Mouse (Mus musculus) neural tube, embryonic 10.5 days (tissue): Measurements from ENCODE around the gene Tmem192.
"Not testable (repeated sequence)": the region's sequence is repeated elsewhere in the genome, so short reads cannot be mapped to it uniquely, and the experiment has no call there.

Experiments used
- DNase-seq: peaks from one replicate; pipeline ENCODE4 v3.0.0-alpha.2; 2017; ENCODE audit warnings: low spot score; ENCODE audit errors: extremely low spot score

The Tmem192 gene

DNA sequence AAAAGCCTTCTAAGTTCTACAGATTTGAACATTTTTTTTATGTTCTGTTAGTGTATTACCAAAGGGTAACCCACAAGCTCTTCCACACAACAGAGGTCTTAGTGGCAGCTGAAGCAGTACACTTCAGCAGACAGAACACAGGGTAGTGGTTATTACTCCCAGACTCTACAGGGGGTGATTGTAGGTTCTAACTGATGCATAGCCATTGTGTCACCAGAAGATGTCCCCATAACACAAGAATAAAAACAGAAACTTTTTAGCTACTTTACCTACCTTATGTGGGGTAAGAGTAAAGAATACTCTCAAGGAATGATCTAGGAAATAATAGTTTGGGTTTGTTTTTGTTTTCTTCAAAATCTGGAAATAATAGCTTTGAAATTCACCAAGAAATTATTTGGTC is 15.9 kb downstream of the Tmem192 start:
- DNase-seq = no peak

DNA sequence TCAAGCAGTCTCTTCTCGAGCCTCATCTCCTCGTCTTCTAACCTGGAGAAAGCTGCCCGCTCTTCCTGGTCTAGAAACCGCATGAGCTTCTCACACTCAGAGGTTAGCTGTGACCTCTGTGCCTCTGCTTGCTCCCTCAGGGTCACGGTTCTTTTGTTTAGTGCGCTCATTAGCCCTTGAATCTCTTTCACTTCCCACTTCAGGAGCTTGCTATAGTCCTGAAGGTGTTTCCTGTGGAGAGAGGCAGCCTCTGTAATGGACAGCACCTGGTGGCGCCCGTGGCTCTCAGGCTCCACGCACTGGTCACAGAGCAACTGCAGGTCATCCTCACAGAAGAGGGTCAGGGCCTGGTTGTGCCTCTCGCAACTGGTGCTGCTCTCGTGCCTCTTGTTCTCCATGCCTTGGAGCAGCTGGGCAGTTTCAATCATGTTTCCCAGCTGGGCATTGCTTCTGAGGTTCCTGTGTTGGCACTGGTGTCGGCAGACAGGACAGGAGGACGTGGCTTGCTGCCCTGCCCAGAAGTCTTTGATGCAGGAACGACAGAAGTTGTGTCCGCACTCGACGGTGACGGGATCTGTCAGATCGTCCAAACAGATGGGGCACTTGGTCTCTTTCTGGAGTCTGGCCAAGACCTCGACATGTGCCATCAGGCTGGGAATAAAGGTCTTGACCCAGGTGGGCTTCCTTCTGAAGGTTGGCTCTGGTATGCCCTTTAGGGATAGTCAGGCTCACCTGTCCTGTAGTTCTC is 36.3 kb downstream of the Tmem192 start:
- DNase-seq = no peak

DNA sequence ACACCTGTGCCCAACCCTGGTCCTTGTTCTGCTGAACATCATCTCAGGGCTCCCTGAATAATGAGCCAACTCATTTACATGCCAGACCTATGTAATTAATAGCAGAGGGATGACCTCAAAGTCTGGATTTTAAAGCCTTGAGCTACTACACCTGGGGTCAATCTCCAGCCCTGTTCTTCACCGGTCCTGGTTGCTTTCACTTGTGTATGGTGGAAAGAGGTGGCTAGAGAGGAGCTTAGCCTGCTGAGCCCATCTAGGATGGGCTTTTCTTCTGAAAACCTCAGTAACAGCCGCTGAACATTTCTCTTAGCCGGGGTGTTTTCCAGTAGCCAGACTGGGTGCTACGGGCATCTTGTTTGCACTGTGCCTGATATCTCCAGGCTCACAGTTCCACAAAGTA is 40.7 kb downstream of the Tmem192 start, which contains the start of gene Trim75:
TSS of gene Trim75 (minus strand) at position 101 of the 400 bp plus-strand sequence.
- DNase-seq = no peak

DNA sequence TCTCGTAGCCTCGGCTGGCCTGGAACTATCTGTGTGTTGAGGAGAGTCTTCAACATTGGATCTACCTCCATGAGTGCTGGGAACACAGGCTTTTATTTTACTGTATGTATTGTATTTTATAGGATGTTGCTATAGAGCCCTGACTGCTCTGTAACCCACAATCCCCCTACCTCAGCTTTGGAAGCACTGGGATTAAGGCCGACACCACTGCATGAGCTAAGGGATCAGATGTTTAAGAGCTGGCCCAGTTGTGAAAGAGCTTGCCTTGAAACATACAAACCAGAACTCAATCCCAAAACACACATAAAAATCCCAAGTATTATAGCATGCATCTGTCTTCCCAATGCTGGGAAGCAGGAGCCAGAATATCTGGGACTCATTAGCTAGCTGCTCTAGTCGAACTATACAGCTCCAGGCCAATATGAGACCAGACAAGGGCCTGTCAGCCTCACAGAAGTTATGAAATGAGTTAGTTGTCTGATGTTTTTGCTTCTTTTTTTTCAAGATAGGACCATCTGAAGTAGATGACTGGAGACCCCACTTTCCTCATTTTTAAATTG is 51.9 kb downstream of the Tmem192 start:
- DNase-seq = no peak

DNA sequence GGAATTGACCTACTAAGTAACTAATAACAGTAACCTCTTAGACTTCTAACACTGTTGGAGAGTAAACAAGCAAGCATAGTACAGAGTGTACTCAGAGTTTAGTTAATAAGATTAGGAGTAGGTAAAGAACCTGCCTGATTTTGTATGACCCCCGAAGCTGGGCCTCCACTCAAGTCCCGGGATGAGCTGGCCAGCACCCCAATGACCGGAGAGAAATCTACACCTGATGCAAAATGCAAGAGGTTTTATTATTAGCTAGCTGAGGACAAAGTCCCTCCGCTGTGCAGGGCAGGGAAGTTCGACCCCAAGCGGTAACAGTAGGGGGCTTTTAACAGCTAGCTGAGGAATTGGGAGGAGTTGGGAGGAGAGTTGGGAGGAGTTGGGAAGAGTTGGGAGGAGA is 60.6 kb downstream of the Tmem192 start:
- DNase-seq = not testable (repeated sequence)

DNA sequence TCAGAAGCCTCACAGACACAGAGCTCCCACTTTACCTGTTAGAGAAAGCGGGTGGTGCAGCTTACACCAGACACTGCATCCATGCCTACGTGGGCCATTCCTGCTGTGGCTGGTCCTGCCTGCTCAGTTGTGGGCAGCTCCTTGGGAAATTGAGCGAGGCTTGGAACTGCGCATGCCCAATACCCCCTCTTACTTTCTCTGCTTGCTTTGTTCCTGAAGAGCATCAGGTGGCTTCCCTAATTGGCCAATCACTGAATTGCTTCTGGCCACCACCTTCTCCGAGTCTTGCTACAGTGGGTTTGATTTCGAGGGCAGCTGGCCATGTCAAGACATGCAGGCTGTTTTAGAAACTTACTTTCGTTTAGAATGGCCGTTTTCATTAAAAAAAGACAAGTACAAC is 71.4 kb downstream of the Tmem192 start, which contains the start of the genes Trim61 and Trim60:
TSS of gene Trim61 (minus strand) at position 101 of the 400 bp plus-strand sequence.
TSS of gene Trim60 (minus strand) at position 162 of the 400 bp plus-strand sequence.
- no peak for DNase-seq
